Mouse (Mus musculus): ENCODE measurements at regions not wholly inside any gene's neighbourhood (a gene's known extent, or its start where the extent isn't known, plus 50 kb on each side); places are given as distances from the start of the nearest gene placed in this dataset.

- H3K27me3 ChIP-seq (ENCODE audit: control insufficient read depth, insufficient read depth, low read length), result no peaks in the 10 kb centered on the region
- no peak for DNase-seq
- 54% methylated on average over 3 of the region's 3 CpGs for WGBS
These were observed 279.7 kb downstream of the Tns1 start for GRCm38 (mm10) chr1:73844574-73844973.

GRCm38 (mm10) chr1:73839351-73839750 is 284.9 kb downstream of the Tns1 start:
- peaks cover 6% of the 10 kb centered on the region for H3K4me1 ChIP-seq (ENCODE audit: control insufficient read depth, insufficient read depth, low read length)
- TF ChIP-seq POLR2A (IDR thresholded peaks at IDR 0.05; ENCODE audit: borderline replicate concordance, insufficient read depth, low read length) (no peak), CTCF (IDR thresholded peaks at IDR 0.05; ENCODE audit: borderline replicate concordance, insufficient read depth, low read depth, low read length) (no peak)
- peak; percentile 23 to 56 for DNase-seq
- 17% methylated on average over 2 of the region's 2 CpGs for WGBS
- H3K4me3 ChIP-seq (replicated peaks; ENCODE audit: insufficient read depth, low read depth, low read length), result no peak overlapping the region
- H3K27ac ChIP-seq (ENCODE audit: insufficient read depth, low read length), result no peak overlapping the region
- no peaks in the 10 kb centered on the region for H3K27me3 ChIP-seq (ENCODE audit: control insufficient read depth, insufficient read depth, low read length)

More at GRCm38 (mm10) chr1:73844574-73844973, 279.7 kb downstream of the Tns1 start:
- no peak overlapping the region for H3K4me3 ChIP-seq (replicated peaks; ENCODE audit: insufficient read depth, low read depth, low read length)
- H3K4me1 ChIP-seq (ENCODE audit: control insufficient read depth, insufficient read depth, low read length), result peaks cover 2% of the 10 kb centered on the region
- TF ChIP-seq CTCF (IDR thresholded peaks at IDR 0.05; ENCODE audit: borderline replicate concordance, insufficient read depth, low read depth, low read length), result no peak
- TF ChIP-seq POLR2A (IDR thresholded peaks at IDR 0.05; ENCODE audit: borderline replicate concordance, insufficient read depth, low read length), result no peak
- no peak overlapping the region for H3K27ac ChIP-seq (ENCODE audit: insufficient read depth, low read length)

GRCm38 (mm10) chr1:73836680-73837079 is 287.6 kb downstream of the Tns1 start:
- no peak for TF ChIP-seq POLR2A (IDR thresholded peaks at IDR 0.05; ENCODE audit: borderline replicate concordance, insufficient read depth, low read length)
- TF ChIP-seq CTCF (IDR thresholded peaks at IDR 0.05; ENCODE audit: borderline replicate concordance, insufficient read depth, low read depth, low read length), result no peak
- Histone ChIP-seq H3K27ac (ENCODE audit: insufficient read depth, low read length) (no peak overlapping the region), H3K4me1 (ENCODE audit: control insufficient read depth, insufficient read depth, low read length) (peaks cover 6% of the 10 kb centered on the region), H3K4me3 (replicated peaks; ENCODE audit: insufficient read depth, low read depth, low read length) (no peak overlapping the region), H3K27me3 (ENCODE audit: control insufficient read depth, insufficient read depth, low read length) (no peaks in the 10 kb centered on the region)
- DNase-seq, result no peak

GRCm38 (mm10) chr1:73834566-73834965 is 289.7 kb downstream of the Tns1 start:
- DNase-seq, result no peak
- Histone ChIP-seq H3K27ac (ENCODE audit: insufficient read depth, low read length) (no peak overlapping the region), H3K27me3 (ENCODE audit: control insufficient read depth, insufficient read depth, low read length) (no peaks in the 10 kb centered on the region), H3K4me1 (ENCODE audit: control insufficient read depth, insufficient read depth, low read length) (peaks cover 8% of the 10 kb centered on the region), H3K4me3 (replicated peaks; ENCODE audit: insufficient read depth, low read depth, low read length) (no peak overlapping the region)
- WGBS, result 88% methylated on average over 1 of the region's 1 CpGs
- TF ChIP-seq POLR2A (IDR thresholded peaks at IDR 0.05; ENCODE audit: borderline replicate concordance, insufficient read depth, low read length) (no peak), CTCF (IDR thresholded peaks at IDR 0.05; ENCODE audit: borderline replicate concordance, insufficient read depth, low read depth, low read length) (no peak)

- no peaks in the 10 kb centered on the region for H3K27me3 ChIP-seq (ENCODE audit: control insufficient read depth, insufficient read depth, low read length)
- H3K4me3 ChIP-seq (replicated peaks; ENCODE audit: insufficient read depth, low read depth, low read length), result no peak overlapping the region
- H3K27ac ChIP-seq (ENCODE audit: insufficient read depth, low read length), result no peak overlapping the region
- TF ChIP-seq POLR2A (IDR thresholded peaks at IDR 0.05; ENCODE audit: borderline replicate concordance, insufficient read depth, low read length) (no peak), CTCF (IDR thresholded peaks at IDR 0.05; ENCODE audit: borderline replicate concordance, insufficient read depth, low read depth, low read length) (no peak)
- peak in 1 of 2 experiments; percentile 11 for DNase-seq
- WGBS, result 84% methylated on average over 9 of the region's 9 CpGs
- peaks cover 32% of the 10 kb centered on the region for H3K4me1 ChIP-seq (ENCODE audit: control insufficient read depth, insufficient read depth, low read length)
These were observed 293.6 kb downstream of the Tns1 start for GRCm38 (mm10) chr1:73830486-73831132.

GRCm38 (mm10) chr1:73828996-73829395 is 295.3 kb downstream of the Tns1 start:
- 0 out of 2 replicates have a peak overlapping the region, but pooled peaks have one; percentile 4 for H3K27ac ChIP-seq (ENCODE audit: insufficient read depth, low read length)
- no peaks in the 10 kb centered on the region for H3K27me3 ChIP-seq (ENCODE audit: control insufficient read depth, insufficient read depth, low read length)
- DNase-seq, result peak; percentile 86 to 92
- WGBS, result under 1% methylated on average over 10 of the region's 10 CpGs
- no peak overlapping the region for H3K4me3 ChIP-seq (replicated peaks; ENCODE audit: insufficient read depth, low read depth, low read length)
- H3K4me1 ChIP-seq (ENCODE audit: control insufficient read depth, insufficient read depth, low read length), result peaks cover 35% of the 10 kb centered on the region
- TF ChIP-seq CTCF (IDR thresholded peaks at IDR 0.05; ENCODE audit: borderline replicate concordance, insufficient read depth, low read depth, low read length) (no peak), POLR2A (IDR thresholded peaks at IDR 0.05; ENCODE audit: borderline replicate concordance, insufficient read depth, low read length) (no peak)

GRCm38 (mm10) chr1:73826243-73826930 is 297.9 kb downstream of the Tns1 start:
- Histone ChIP-seq H3K4me1 (ENCODE audit: control insufficient read depth, insufficient read depth, low read length) (peaks cover 35% of the 10 kb centered on the region), H3K27me3 (ENCODE audit: control insufficient read depth, insufficient read depth, low read length) (no peaks in the 10 kb centered on the region), H3K4me3 (replicated peaks; ENCODE audit: insufficient read depth, low read depth, low read length) (peak overlapping the region; percentile 8), H3K27ac (ENCODE audit: insufficient read depth, low read length) (peak overlapping the region; percentile 64)
- DNase-seq, result peak; percentile 87 to 96
- TF ChIP-seq POLR2A (IDR thresholded peaks at IDR 0.05; ENCODE audit: borderline replicate concordance, insufficient read depth, low read length), result peak; percentile 34; the same call in 1 of the 2 replicates
- TF ChIP-seq CTCF (IDR thresholded peaks at IDR 0.05; ENCODE audit: borderline replicate concordance, insufficient read depth, low read depth, low read length), result peak; percentile 99
- 14% methylated on average over 15 of the region's 15 CpGs for WGBS

All from cerebellum, adult 2 months (tissue).